Mouse (Mus musculus): ENCODE results near the gene Gm21943. TPM values are rescaled to one million over a fixed set of nuclear protein-coding genes. Genes with fewer than 3 reads are reported as not detected.
"Not testable (repeated sequence)": the region's sequence is repeated elsewhere in the genome, so short reads cannot be mapped to it uniquely, and the experiment has no call there.

Gene Gm21943
- polyA plus RNA-seq (2015; fragmentation: Nextera tagmentation; extraction: Ambion mirVana): not detected in 2 replicates

DNA sequence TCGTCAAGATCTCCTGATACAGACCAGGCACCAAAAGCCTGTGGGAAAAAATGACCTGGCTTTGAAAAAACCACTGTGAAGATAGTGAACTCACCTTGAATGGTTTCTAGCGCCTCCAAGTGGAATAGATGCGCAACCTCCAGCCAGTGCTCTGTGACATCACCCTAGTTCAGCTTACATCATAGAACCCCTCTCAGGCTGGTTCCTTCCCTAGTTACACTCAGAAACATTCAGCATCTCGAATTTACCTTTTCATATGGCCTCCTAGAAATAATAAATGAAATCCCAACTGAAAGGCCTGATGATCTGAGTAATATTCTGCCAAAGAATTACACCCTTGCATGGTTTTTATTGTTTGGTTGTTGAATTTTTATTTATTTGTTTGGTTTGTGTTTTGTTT is at the start of gene Gm21943:
Gm21943 (minus strand) TSS at position 101 of the 400 bp plus-strand sequence.
- H3K27me3 ChIP-seq, H3K4me1 ChIP-seq: not testable (repeated sequence)
- no CpG with 5 or more reads among the region's 4 CpGs for WGBS

More for the DNA sequence above, at the start of gene Gm21943:
- H3K9ac ChIP-seq; H3K36me3 ChIP-seq; H3K4me3 ChIP-seq; H3K9me3 ChIP-seq; H3K4me2 ChIP-seq (replicated peaks); ATAC-seq (ENCODE audit: low FRiP score, low read depth); H3K27ac ChIP-seq: not testable (repeated sequence)

Other genes with a start within 250 kb of the Gm21943 start
- not detected in 2 replicates for gene Gm28961, start 172.0 kb upstream of the Gm21943 start, polyA plus RNA-seq (2015; fragmentation: Nextera tagmentation; extraction: Ambion mirVana)